Mouse (Mus musculus): ENCODE measurements around the gene Nbea. TPM values are rescaled to one million over a fixed set of nuclear protein-coding genes. Genes with fewer than 3 reads are reported as not detected.
"Not testable (repeated sequence)": the region's sequence is repeated elsewhere in the genome, so short reads cannot be mapped to it uniquely, and the experiment has no call there.

Gene Nbea
- polyA plus RNA-seq, 1 experiment from 2014 or later = 31.0 TPM

DNA sequence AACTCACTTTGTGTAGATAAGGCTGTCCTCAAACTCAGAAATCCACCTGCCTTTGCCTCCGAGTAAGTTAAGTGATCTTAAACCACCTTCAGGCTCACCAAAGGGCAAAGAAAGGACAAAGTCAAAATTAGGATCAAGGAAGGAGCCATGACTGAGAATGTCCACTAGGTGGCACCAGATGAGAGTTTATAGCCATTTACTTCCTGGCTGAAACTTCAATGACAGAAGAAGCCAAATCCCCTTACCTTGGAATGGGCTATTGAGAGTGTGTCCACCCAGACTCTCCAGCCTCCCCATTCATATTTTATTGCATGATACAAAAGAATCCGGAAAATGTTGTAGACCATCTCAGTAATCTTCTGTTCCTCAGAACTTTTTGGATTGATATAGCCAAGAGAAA, 175.5 kb downstream of the Nbea start:
- WGBS = 19% methylated on average over 2 of the region's 2 CpGs
- Histone ChIP-seq H3K36me3 (replicated peaks) (peaks cover 29% of the 10 kb centered on the region), H3K27me3 (no peaks in the 10 kb centered on the region), H3K4me2 (no peak overlapping the region), H3K9ac (no peak overlapping the region), H3K9me3 (no peaks in the 10 kb centered on the region), H3K27ac (no peak overlapping the region), H3K4me3 (replicated peaks) (no peak overlapping the region), H3K4me1 (no peaks in the 10 kb centered on the region)
- ATAC-seq (ENCODE audit: low FRiP score) = peak; percentile 72; the same call in 1 of the 2 replicates

DNA sequence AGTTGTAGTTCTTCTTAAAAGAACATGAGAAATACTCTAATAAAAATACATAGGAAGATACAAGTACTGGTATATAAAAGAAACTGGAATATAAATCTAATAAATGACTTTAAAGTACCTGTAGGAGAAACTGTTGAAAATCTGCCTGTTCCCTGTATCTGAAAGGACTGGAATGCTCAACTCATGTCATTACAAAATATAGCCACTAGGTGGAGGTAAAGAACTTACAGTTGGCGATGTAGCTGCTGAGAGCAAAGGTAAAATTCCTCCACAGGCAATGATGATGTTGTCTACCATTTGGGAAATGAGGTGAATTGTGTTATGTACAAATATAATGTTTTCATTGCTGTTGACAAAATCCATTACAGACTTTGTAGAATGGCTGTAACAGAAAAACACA, 183.2 kb downstream of the Nbea start:
- peaks cover 19% of the 10 kb centered on the region for H3K36me3 ChIP-seq (replicated peaks)
- H3K4me1 ChIP-seq = no peaks in the 10 kb centered on the region
- no peaks in the 10 kb centered on the region for H3K9me3 ChIP-seq
- H3K4me3 ChIP-seq (replicated peaks) = no peak overlapping the region
- H3K27ac ChIP-seq = no peak overlapping the region
- no peak overlapping the region for H3K4me2 ChIP-seq
- no peaks in the 10 kb centered on the region for H3K27me3 ChIP-seq
- no peak overlapping the region for H3K9ac ChIP-seq
- 2% methylated on average over 1 of the region's 1 CpGs for WGBS
- peak; percentile 64; the same call in 1 of the 2 replicates for ATAC-seq (ENCODE audit: low FRiP score)

- 97% methylated on average over 2 of the region's 2 CpGs for WGBS
Measured at GRCm38 (mm10) chr3:55978361-55978760, 205.1 kb downstream of the Nbea start.

DNA sequence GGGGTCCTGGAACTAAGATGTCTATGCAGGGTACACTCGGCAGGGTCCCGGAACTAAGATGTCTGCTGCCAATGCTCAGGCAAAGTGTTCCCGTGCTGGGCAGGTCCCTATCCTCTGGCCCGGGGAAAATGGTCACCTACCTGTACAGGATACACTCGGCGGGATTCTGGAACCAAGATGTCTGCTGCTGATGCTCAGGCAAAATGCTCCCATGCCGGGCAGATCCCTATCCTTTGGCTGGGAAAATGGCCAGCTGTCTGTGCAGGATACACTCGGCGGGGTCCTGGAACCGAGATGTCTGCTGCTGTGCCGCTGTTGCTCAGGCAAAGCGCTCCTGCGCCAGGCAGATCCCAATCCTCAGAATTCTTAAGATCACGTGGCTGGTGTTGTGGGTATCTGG, 206.5 kb downstream of the Nbea start:
- not testable (repeated sequence) for H3K27me3 ChIP-seq; ATAC-seq (ENCODE audit: low FRiP score); H3K9ac ChIP-seq; H3K4me2 ChIP-seq; H3K9me3 ChIP-seq; H3K4me3 ChIP-seq (replicated peaks); H3K4me1 ChIP-seq; H3K27ac ChIP-seq
- WGBS = 96% methylated on average over 14 of the region's 14 CpGs
- peaks cover 11% of the 10 kb centered on the region for H3K36me3 ChIP-seq (replicated peaks)

More at GRCm38 (mm10) chr3:55978361-55978760, 205.1 kb downstream of the Nbea start:
- Histone ChIP-seq H3K4me2 (no peak overlapping the region), H3K27ac (no peak overlapping the region), H3K36me3 (replicated peaks) (peaks cover 22% of the 10 kb centered on the region), H3K9me3 (no peaks in the 10 kb centered on the region), H3K4me3 (replicated peaks) (no peak overlapping the region), H3K4me1 (no peaks in the 10 kb centered on the region), H3K9ac (no peak overlapping the region), H3K27me3 (no peaks in the 10 kb centered on the region)
- ATAC-seq (ENCODE audit: low FRiP score) = no peak

DNA sequence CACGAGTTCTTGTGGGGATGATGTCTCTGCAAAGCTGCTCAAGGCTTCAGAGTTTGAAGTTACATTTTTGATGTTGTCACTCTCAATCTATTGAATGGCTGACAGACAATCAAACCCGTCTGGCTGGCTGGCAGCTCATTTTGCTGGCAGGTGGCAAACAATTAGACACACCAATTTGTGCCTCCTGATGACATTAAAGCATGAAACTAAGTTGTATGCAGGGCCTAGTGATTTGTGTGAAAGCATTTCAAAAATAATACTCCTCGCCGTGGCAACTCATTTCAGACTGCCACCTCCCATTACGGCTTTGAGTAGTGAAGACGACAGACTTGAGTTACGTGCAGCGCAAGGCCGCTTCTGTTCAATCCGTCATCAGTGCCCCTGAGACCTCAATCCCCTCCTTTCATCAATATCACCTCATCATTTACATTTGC, 217.8 kb downstream of the Nbea start:
- Histone ChIP-seq H3K27ac (0 out of 2 replicates have a peak overlapping the region, but pooled peaks have one; percentile 13), H3K4me3 (replicated peaks) (no peak overlapping the region), H3K9me3 (no peaks in the 10 kb centered on the region), H3K36me3 (replicated peaks) (peaks cover 11% of the 10 kb centered on the region), H3K9ac (no peak overlapping the region), H3K27me3 (no peaks in the 10 kb centered on the region), H3K4me1 (peaks cover 14% of the 10 kb centered on the region), H3K4me2 (no peak overlapping the region)
- 0 out of 2 replicates have a peak, but pooled peaks have one; percentile 33 for ATAC-seq (ENCODE audit: low FRiP score)
- WGBS = 23% methylated on average over 10 of the region's 10 CpGs

DNA sequence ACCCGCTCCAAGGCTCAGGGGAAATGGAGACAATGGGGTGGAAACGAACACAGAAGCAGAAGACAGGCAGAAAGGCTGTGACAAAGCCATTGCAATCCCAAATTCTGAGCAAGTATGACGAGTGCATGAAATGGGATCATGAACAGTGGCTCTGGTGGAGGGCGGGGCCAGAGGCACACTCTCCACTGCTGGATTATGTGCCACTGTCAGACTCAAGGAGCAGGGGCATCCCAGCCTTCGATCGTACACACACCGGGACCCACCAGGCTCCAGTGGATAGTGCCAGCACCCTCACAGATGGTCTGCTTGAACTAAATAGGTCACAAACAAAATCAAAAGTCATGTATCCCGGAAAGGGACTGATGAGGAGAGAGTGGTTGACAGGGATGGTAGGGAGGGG, 220.5 kb downstream of the Nbea start:
- H3K27ac ChIP-seq = no peak overlapping the region
- WGBS = 92% methylated on average over 8 of the region's 8 CpGs
- peaks cover 14% of the 10 kb centered on the region for H3K4me1 ChIP-seq
- peaks cover 5% of the 10 kb centered on the region for H3K36me3 ChIP-seq (replicated peaks)
- H3K4me3 ChIP-seq (replicated peaks) = no peak overlapping the region
- ATAC-seq (ENCODE audit: low FRiP score) = no peak
- H3K4me2 ChIP-seq = no peak overlapping the region
- no peak overlapping the region for H3K9ac ChIP-seq
- H3K9me3 ChIP-seq = no peaks in the 10 kb centered on the region
- H3K27me3 ChIP-seq = no peaks in the 10 kb centered on the region

DNA sequence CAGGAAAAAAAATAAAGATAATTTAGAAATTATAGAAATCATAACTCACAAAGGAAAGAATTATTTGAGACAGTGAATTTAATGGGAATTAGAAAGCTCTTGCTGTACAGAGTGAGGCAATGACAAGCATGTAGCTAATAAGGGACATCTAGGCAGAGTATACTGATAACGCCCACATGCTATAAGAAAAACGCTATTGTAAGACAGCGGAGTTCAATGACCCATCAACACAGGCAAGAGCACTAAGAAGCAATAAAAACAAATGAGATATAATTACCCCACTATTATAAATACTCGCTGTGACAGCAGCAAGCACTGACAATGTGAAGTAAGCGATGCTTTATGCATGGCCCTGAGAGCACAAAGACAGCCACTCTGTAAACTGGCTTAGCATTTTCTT, 233.5 kb downstream of the Nbea start:
- no peaks in the 10 kb centered on the region for H3K4me1 ChIP-seq
- 70% methylated on average over 5 of the region's 5 CpGs for WGBS

GRCm38 (mm10) chr3:55949148-55949547, 234.4 kb downstream of the Nbea start:
- Histone ChIP-seq H3K4me3 (replicated peaks) (no peak overlapping the region), H3K36me3 (replicated peaks) (peaks cover 5% of the 10 kb centered on the region; the same call in 1 of the 2 replicates), H3K27me3 (no peaks in the 10 kb centered on the region), H3K9me3 (no peaks in the 10 kb centered on the region), H3K4me2 (no peak overlapping the region), H3K4me1 (no peaks in the 10 kb centered on the region), H3K27ac (no peak overlapping the region), H3K9ac (no peak overlapping the region)
- WGBS = 95% methylated on average over 2 of the region's 2 CpGs
- ATAC-seq (ENCODE audit: low FRiP score) = no peak

More for the DNA sequence above, 233.5 kb downstream of the Nbea start:
- Histone ChIP-seq H3K27ac (no peak overlapping the region), H3K36me3 (replicated peaks) (peaks cover 5% of the 10 kb centered on the region; the same call in 1 of the 2 replicates), H3K9me3 (no peaks in the 10 kb centered on the region), H3K4me2 (no peak overlapping the region), H3K4me3 (replicated peaks) (no peak overlapping the region), H3K27me3 (no peaks in the 10 kb centered on the region), H3K9ac (no peak overlapping the region)
- 0 out of 2 replicates have a peak, but pooled peaks have one; percentile 41 for ATAC-seq (ENCODE audit: low FRiP score)

DNA sequence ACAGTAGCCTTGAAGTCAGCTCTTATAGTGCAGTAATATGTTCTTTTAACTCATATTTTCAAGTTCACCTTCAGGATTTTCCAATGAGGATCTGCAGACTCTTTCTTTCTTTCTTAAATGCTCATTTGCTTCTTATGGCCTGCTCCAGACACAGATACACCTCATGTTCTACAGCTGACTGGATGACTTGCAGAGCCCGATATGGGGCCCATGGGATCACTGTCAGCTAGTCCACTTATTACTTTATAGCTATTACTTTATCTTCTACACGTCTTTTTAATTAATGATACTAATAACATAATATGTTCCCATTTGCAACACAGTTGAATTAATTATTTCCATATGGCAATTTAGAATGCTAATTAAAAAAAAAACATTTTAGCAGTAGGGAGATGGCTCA, 256.2 kb downstream of the Nbea start:
- H3K9me3 ChIP-seq = no peaks in the 10 kb centered on the region
- no peak overlapping the region for H3K9ac ChIP-seq
- H3K36me3 ChIP-seq (replicated peaks) = peaks cover 11% of the 10 kb centered on the region
- ATAC-seq (ENCODE audit: low FRiP score) = no peak
- no peak overlapping the region for H3K4me3 ChIP-seq (replicated peaks)
- WGBS = 83% methylated on average over 2 of the region's 2 CpGs
- no peak overlapping the region for H3K27ac ChIP-seq
- H3K4me1 ChIP-seq = no peaks in the 10 kb centered on the region
- no peak overlapping the region for H3K4me2 ChIP-seq
- H3K27me3 ChIP-seq = no peaks in the 10 kb centered on the region

DNA sequence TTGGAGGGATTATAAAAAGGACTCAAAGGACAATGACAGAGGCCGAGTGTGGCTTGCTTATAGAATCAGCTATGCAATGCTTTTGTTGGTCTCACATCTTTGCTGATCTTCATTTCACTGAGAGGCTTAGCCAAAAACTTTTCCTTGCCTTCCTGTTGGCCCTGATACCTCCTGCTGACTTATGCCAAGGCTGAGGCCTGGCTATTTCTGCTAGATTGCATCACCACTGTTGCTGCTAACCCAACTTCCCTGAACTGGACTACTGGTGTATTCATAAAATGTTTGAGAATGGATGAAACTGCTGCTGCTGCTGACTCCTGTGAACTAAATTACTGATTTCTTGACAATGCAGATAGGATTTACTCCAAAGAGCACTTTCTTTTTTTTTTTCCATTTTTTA, 274.2 kb downstream of the Nbea start:
- ATAC-seq (ENCODE audit: low FRiP score) = no peak
- no peaks in the 10 kb centered on the region for H3K36me3 ChIP-seq (replicated peaks)
- no peaks in the 10 kb centered on the region for H3K9me3 ChIP-seq
- no peak overlapping the region for H3K27ac ChIP-seq
- no peak overlapping the region for H3K4me2 ChIP-seq
- no peak overlapping the region for H3K4me3 ChIP-seq (replicated peaks)
- no peaks in the 10 kb centered on the region for H3K4me1 ChIP-seq
- 63% methylated on average over 1 of the region's 1 CpGs for WGBS
- H3K9ac ChIP-seq = no peak overlapping the region
- H3K27me3 ChIP-seq = no peaks in the 10 kb centered on the region

DNA sequence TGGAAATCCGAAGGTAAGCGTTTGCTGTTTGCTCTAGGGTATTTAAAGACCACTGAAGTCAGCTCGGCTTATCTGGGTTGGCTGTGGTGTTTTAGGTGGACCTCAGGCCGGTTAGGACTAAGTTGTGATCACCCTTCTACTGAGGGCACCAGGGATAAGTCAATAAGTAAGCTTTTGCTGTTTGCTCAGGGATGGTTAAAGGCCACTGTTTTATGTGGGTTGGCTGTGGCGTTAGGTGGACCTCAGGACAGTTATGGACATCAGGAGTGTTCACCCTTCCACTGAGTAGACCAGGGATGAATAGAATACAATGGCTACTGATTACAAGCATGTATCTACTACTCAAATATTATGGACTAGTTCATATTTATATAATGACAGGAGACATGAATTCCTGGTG, 292.9 kb downstream of the Nbea start:
- ATAC-seq (ENCODE audit: low FRiP score) = no peak
- Histone ChIP-seq H3K4me3 (replicated peaks) (no peak overlapping the region), H3K9me3 (no peaks in the 10 kb centered on the region), H3K36me3 (replicated peaks) (no peaks in the 10 kb centered on the region), H3K27me3 (no peaks in the 10 kb centered on the region), H3K4me2 (no peak overlapping the region), H3K27ac (no peak overlapping the region), H3K4me1 (no peaks in the 10 kb centered on the region), H3K9ac (no peak overlapping the region)
- WGBS = 92% methylated on average over 5 of the region's 5 CpGs

- Histone ChIP-seq H3K27me3 (no peaks in the 10 kb centered on the region), H3K9me3 (no peaks in the 10 kb centered on the region), H3K36me3 (replicated peaks) (no peaks in the 10 kb centered on the region), H3K9ac (no peak overlapping the region), H3K4me1 (no peaks in the 10 kb centered on the region), H3K4me3 (replicated peaks) (no peak overlapping the region), H3K4me2 (no peak overlapping the region), H3K27ac (no peak overlapping the region)
- WGBS = 56% methylated on average over 4 of the region's 4 CpGs
- no peak for ATAC-seq (ENCODE audit: low FRiP score)
Measured at GRCm38 (mm10) chr3:55889227-55889626, 294.3 kb downstream of the Nbea start.

GRCm38 (mm10) chr3:55887829-55888210, 295.7 kb downstream of the Nbea start:
- Histone ChIP-seq H3K4me3 (replicated peaks) (no peak overlapping the region), H3K4me1 (no peaks in the 10 kb centered on the region), H3K27ac (no peak overlapping the region), H3K36me3 (replicated peaks) (no peaks in the 10 kb centered on the region), H3K9me3 (no peaks in the 10 kb centered on the region), H3K9ac (no peak overlapping the region), H3K27me3 (no peaks in the 10 kb centered on the region), H3K4me2 (no peak overlapping the region)
- 71% methylated on average over 2 of the region's 2 CpGs for WGBS
- no peak for ATAC-seq (ENCODE audit: low FRiP score)
